Mouse (Mus musculus) heart, postnatal 0 days (tissue): Measurements from ENCODE around the gene Socs7. TPM values are rescaled to one million over a fixed set of nuclear protein-coding genes. Genes with fewer than 3 reads are reported as not detected.

Experiments used
- ATAC-seq: fragments of 200-750 bp; cut with Nextera tagmentation; 2 replicates; pipeline ENCODE4 v1.8.0; 2017; ENCODE audit warnings: low read depth, moderate number of reproducible peaks, moderate library complexity; ENCODE audit not compliant: insufficient read depth
- DNase-seq: peaks from one replicate; pipeline ENCODE4 v3.0.0-alpha.2; 2016; ENCODE audit warnings: low spot score
- H3K27ac ChIP-seq: fragments of 300-500 bp; sonication (generic); 2 replicates; pipeline ENCODE4 v1.5.1; 2014; ENCODE audit warnings: low read depth, mild to moderate bottlenecking
- H3K27me3 ChIP-seq: fragments of 300-500 bp; sonication (generic); 2 replicates; pipeline ENCODE4 v1.6.1; 2014; ENCODE audit warnings: low read length, mixed read lengths; ENCODE audit not compliant: control insufficient read depth, insufficient read depth
- H3K36me3 ChIP-seq: fragments of 300-500 bp; sonication (generic); replicated peaks from 2 replicates; pipeline ENCODE4 v1.6.1; 2014; ENCODE audit warnings: low read length, mixed read lengths; ENCODE audit not compliant: control insufficient read depth, insufficient read depth
- H3K4me1 ChIP-seq: fragments of 300-500 bp; sonication (generic); 2 replicates; pipeline ENCODE4 v1.6.1; 2014; ENCODE audit warnings: antibody characterized with exemption; ENCODE audit not compliant: control insufficient read depth, insufficient read depth
- H3K4me2 ChIP-seq: fragments of 300-500 bp; sonication (generic); 2 replicates; pipeline ENCODE4 v1.6.1; 2014; ENCODE audit warnings: low read depth, mild to moderate bottlenecking, low read length, moderate library complexity
- H3K4me3 ChIP-seq: fragments of 300-500 bp; sonication (generic); 2 replicates; pipeline ENCODE4 v1.5.1; 2014; ENCODE audit warnings: low read depth, low read length
- H3K9ac ChIP-seq: fragments of 300-500 bp; sonication (generic); replicated peaks from 2 replicates; pipeline ENCODE4 v1.6.1; 2014; ENCODE audit warnings: low read depth, low read length, mixed read lengths
- H3K9me3 ChIP-seq: fragments of 300-500 bp; sonication (generic); replicated peaks from 2 replicates; pipeline ENCODE4 v1.6.1; 2016; ENCODE audit warnings: low read length; ENCODE audit not compliant: control insufficient read depth
- CTCF ChIP-seq: IDR thresholded peaks from 2 replicates; pipeline ENCODE4 v1.5.1; 2016; ENCODE audit warnings: antibody characterized with exemption, control low read depth, low read depth
- EP300 ChIP-seq: IDR thresholded peaks from 2 replicates; pipeline ENCODE4 v1.6.1; 2016; ENCODE audit warnings: antibody characterized with exemption, low read depth
- WGBS: fragments of 180-500 bp; shearing (Covaris S2); extraction: QIAGEN DNeasy Blood & Tissue Kit; methylation state at CpG from one replicate; pipeline ENCODE4 v1.1.7; 2014; 5-methylcytosine and 5-hydroxymethylcytosine counted together
- polyA plus RNA-seq: library from polyadenylated mRNA; unstranded; fragments of >200 nt; fragmentation: Nextera tagmentation; extraction: Ambion mirVana; gene quantifications from 2 replicates; pipeline ENCODE4 v1.2.1, GENCODE M21; 2015
- total RNA-seq: library from RNA; depleted of rRNA; stranded (reverse); fragments of >200 nt; gene quantifications from 2 replicates; pipeline ENCODE4 v1.2.3, GENCODE M21; 2014; ENCODE audit warnings: low replicate concordance

The Socs7 gene
- total and polyA plus RNA-seq, 2 experiments from 2014 or later: 2.1 to 15.4 TPM

- TF ChIP-seq CTCF: no peak
- no peak for TF ChIP-seq EP300
- H3K27ac ChIP-seq: no peak overlapping the region
- H3K9me3 ChIP-seq: no peaks in the 10 kb centered on the region
- ATAC-seq (no peak), DNase-seq (no peak)
- H3K9ac ChIP-seq: no peak overlapping the region
- WGBS: 71% methylated on average over 6 of the region's 6 CpGs
- peaks cover 28% of the 10 kb centered on the region for H3K36me3 ChIP-seq
- peaks cover 15% of the 10 kb centered on the region for H3K4me1 ChIP-seq
- H3K27me3 ChIP-seq: no peaks in the 10 kb centered on the region
- H3K4me2 ChIP-seq: no peak overlapping the region
- H3K4me3 ChIP-seq: no peak overlapping the region
Observed at GRCm38 (mm10) chr11:97372159-97372864, 10.0 kb downstream of the Socs7 start.

GRCm38 (mm10) chr11:97373402-97373801, 11.1 kb downstream of the Socs7 start:
- peaks cover 39% of the 10 kb centered on the region for H3K36me3 ChIP-seq
- no peak overlapping the region for H3K9ac ChIP-seq
- no peak for ATAC-seq
- H3K4me1 ChIP-seq: peaks cover 15% of the 10 kb centered on the region
- H3K9me3 ChIP-seq: no peaks in the 10 kb centered on the region
- H3K27ac ChIP-seq: no peak overlapping the region
- H3K27me3 ChIP-seq: no peaks in the 10 kb centered on the region
- H3K4me3 ChIP-seq: no peak overlapping the region
- no peak for TF ChIP-seq EP300
- TF ChIP-seq CTCF: no peak
- no peak for DNase-seq
- 35% methylated on average over 2 of the region's 2 CpGs for WGBS
- H3K4me2 ChIP-seq: no peak overlapping the region

GRCm38 (mm10) chr11:97380036-97380435, 17.7 kb downstream of the Socs7 start:
- H3K9ac ChIP-seq: no peak overlapping the region
- no peaks in the 10 kb centered on the region for H3K4me1 ChIP-seq
- H3K36me3 ChIP-seq: peaks cover 83% of the 10 kb centered on the region
- DNase-seq (no peak), ATAC-seq (no peak)
- no peaks in the 10 kb centered on the region for H3K9me3 ChIP-seq
- no peak overlapping the region for H3K27ac ChIP-seq
- 78% methylated on average over 3 of the region's 3 CpGs for WGBS
- no peak overlapping the region for H3K4me3 ChIP-seq
- no peaks in the 10 kb centered on the region for H3K27me3 ChIP-seq
- no peak for TF ChIP-seq EP300
- no peak overlapping the region for H3K4me2 ChIP-seq

GRCm38 (mm10) chr11:97383017-97383416, 20.7 kb downstream of the Socs7 start:
- DNase-seq: no peak
- H3K9ac ChIP-seq: no peak overlapping the region
- no peaks in the 10 kb centered on the region for H3K9me3 ChIP-seq
- H3K27ac ChIP-seq: no peak overlapping the region
- H3K4me3 ChIP-seq: no peak overlapping the region
- TF ChIP-seq CTCF: no peak
- H3K4me1 ChIP-seq: no peaks in the 10 kb centered on the region
- no peaks in the 10 kb centered on the region for H3K27me3 ChIP-seq
- peaks cover 82% of the 10 kb centered on the region for H3K36me3 ChIP-seq
- ATAC-seq: no peak
- no peak overlapping the region for H3K4me2 ChIP-seq
- 93% methylated on average over 2 of the region's 2 CpGs for WGBS

- DNase-seq (no peak), ATAC-seq (no peak)
- TF ChIP-seq CTCF: no peak
- no peak for TF ChIP-seq EP300
- Histone ChIP-seq H3K4me1 (no peaks in the 10 kb centered on the region), H3K27ac (no peak overlapping the region), H3K9ac (no peak overlapping the region), H3K27me3 (no peaks in the 10 kb centered on the region), H3K36me3 (peaks cover 78% of the 10 kb centered on the region), H3K4me3 (no peak overlapping the region), H3K4me2 (no peak overlapping the region), H3K9me3 (no peaks in the 10 kb centered on the region)
- WGBS: 66% methylated on average over 2 of the region's 2 CpGs
Observed at GRCm38 (mm10) chr11:97383764-97384163, 21.4 kb downstream of the Socs7 start.

- no peak overlapping the region for H3K27ac ChIP-seq
- DNase-seq (no peak), ATAC-seq (no peak)
- no peaks in the 10 kb centered on the region for H3K27me3 ChIP-seq
- no peak overlapping the region for H3K9ac ChIP-seq
- H3K4me1 ChIP-seq: no peaks in the 10 kb centered on the region
- 84% methylated on average over 2 of the region's 2 CpGs for WGBS
- H3K4me2 ChIP-seq: no peak overlapping the region
- H3K9me3 ChIP-seq: no peaks in the 10 kb centered on the region
- TF ChIP-seq EP300: no peak
- no peak for TF ChIP-seq CTCF
- H3K36me3 ChIP-seq: peaks cover 85% of the 10 kb centered on the region
- no peak overlapping the region for H3K4me3 ChIP-seq
Observed at GRCm38 (mm10) chr11:97387811-97388210, 25.5 kb downstream of the Socs7 start.
